Comparison of ENCODE assay signal across 8 mouse cellular contexts in the genomic region with DNA sequence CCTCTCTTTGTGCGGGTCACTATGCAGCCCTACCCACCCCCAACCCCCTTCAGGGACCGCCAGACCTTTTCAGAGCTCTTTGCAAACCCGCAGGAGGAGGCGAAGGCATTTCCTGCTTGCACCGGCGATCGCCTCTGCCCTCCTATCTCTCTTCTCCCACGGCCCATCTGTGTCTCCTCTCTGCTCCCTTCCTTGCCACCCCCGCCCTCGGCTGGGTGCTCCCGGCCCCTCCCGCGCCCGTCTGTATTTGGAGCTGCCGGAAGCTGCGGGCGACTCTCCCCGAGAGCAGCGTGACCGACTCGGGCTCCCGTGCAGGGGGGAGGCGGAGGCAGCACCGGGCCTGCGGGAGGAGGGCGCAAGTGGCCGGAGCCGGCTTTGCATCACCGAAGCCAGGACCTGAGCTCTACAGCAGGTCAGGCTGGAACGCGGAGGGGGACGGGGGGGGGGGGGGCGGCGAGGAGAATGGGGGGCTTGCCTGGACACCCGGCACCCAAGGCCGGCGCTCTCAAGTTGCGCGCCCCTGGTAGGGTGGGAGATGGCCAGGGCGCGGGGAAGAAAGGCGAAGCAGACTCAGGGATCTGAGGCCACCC. TPM values are rescaled to one million over a fixed set of nuclear protein-coding genes. Genes with fewer than 3 reads are reported as not detected.
A peak's percentile ranks its signal among the peaks of the same experiment; 100 is the strongest.
DNase-seq lines count a peak whose midpoint lies in the region; ATAC-seq and TF ChIP-seq lines count a peak whose summit lies in the region.

TSS of gene Cap2 (plus strand) at position 49 of the 590 bp plus-strand sequence.

- H3K4me3 ChIP-seq in E14TG2a.4 (replicated peaks; ENCODE audit: low read length), result peak within 1 kb of the TSS; percentile 77
- peak within 1 kb of the TSS; percentile 57 for H3K4me3 ChIP-seq in forebrain, postnatal 0 days (ENCODE audit: low read depth, low read length)
- H3K4me3 ChIP-seq in lung, adult 2 months (replicated peaks; ENCODE audit: extremely low read depth, low read depth, low read length), result peak within 1 kb of the TSS; percentile 55

- peak within 1 kb of the TSS; percentile 53 for H3K9ac ChIP-seq in forebrain, postnatal 0 days

- H3K27ac ChIP-seq in forebrain, postnatal 0 days (ENCODE audit: low read depth, low read length), result no peak within 1 kb of the TSS

- no peak for TF ChIP-seq POLR2A in lung, adult 2 months (IDR thresholded peaks at IDR 0.05; ENCODE audit: borderline replicate concordance, extremely low read depth, low read depth, low read length)

- H3K4me2 ChIP-seq in forebrain, postnatal 0 days (ENCODE audit: low read depth), result peak within 1 kb of the TSS; percentile 93

- 3% methylated on average over 35 of the region's 42 CpGs for WGBS in forebrain, postnatal 0 days
- under 1% methylated on average over 40 of the region's 42 CpGs for WGBS in lung, adult 2 months

- no peaks in the 10 kb centered on the region for H3K9me3 ChIP-seq in E14TG2a.4 (ENCODE audit: low read length)
- H3K9me3 ChIP-seq in forebrain, postnatal 0 days (ENCODE audit: low read length), result no peaks in the 10 kb centered on the region

- no peak for TF ChIP-seq CTCF in E14TG2a.4 (conservative IDR thresholded peaks at IDR 0.05; ENCODE audit: low read length)
- no peak for TF ChIP-seq CTCF in forebrain, postnatal 0 days (IDR thresholded peaks at IDR 0.05; ENCODE audit: low read depth)
- TF ChIP-seq CTCF in lung, adult 2 months (IDR thresholded peaks at IDR 0.05; ENCODE audit: insufficient read depth, low read length), result no peak

- peak; percentile 90 for DNase-seq in cerebellum, adult 11-12 months
- peak; percentile 56 for DNase-seq in forebrain, postnatal 0 days
- peak; percentile 60 for DNase-seq in heart, postnatal 25 days (ENCODE audit: low spot score)
- DNase-seq in layer of hippocampus, adult 8-10 months (ENCODE audit: low spot score in 2 of 2), result peak; percentile 80 to 82
- DNase-seq in lung, adult 2 months, result peak; percentile 52
- DNase-seq in testis, postnatal 10 days (ENCODE audit: low spot score), result peak; percentile 75

- ATAC-seq in forebrain, postnatal 0 days, result peak; percentile 86
- 0 out of 2 replicates have a peak, but pooled peaks have one; percentile 19 for ATAC-seq in neutrophil, adult 5-6 weeks (ENCODE audit: extremely low read depth, insufficient number of reproducible peaks, low FRiP score, poor library complexity, severe bottlenecking)

- peaks cover 19% of the 10 kb centered on the region for H3K4me1 ChIP-seq in E14TG2a.4 (replicated peaks; ENCODE audit: low read depth, low read length)
- H3K4me1 ChIP-seq in forebrain, postnatal 0 days (ENCODE audit: insufficient read depth), result no peaks in the 10 kb centered on the region
- H3K4me1 ChIP-seq in lung, adult 2 months (ENCODE audit: control insufficient read depth, insufficient read depth, low read length), result no peaks in the 10 kb centered on the region

- intact Hi-C loops in heart, postnatal 25 days (cut with DNase I), result loop anchor here (5.0 kb wide), 2 partner anchors 70 to 80 kb away; no protein-coding TSS in a partner anchor

- H3K27me3 ChIP-seq in E14TG2a.4 (ENCODE audit: insufficient read depth, low read length), result peaks cover 28% of the 10 kb centered on the region
- no peaks in the 10 kb centered on the region for H3K27me3 ChIP-seq in forebrain, postnatal 0 days (ENCODE audit: insufficient read depth, low read length)

- H3K36me3 ChIP-seq in E14TG2a.4 (ENCODE audit: insufficient read depth, low read length), result no peaks in the 10 kb centered on the region
- H3K36me3 ChIP-seq in forebrain, postnatal 0 days (ENCODE audit: insufficient read depth), result no peaks in the 10 kb centered on the region

RNA-seq across cellular contexts. Expression of gene Cap2, which starts in this region (rescaled TPM):
- total RNA-seq in forebrain, postnatal 0 days (2014; rRNA removed), result 16.5 and 19.7 TPM in 2 replicates
- 9.9 and 14.6 TPM in 2 replicates for polyA plus RNA-seq in forebrain, postnatal 0 days (2015; fragmentation: Nextera tagmentation; extraction: Ambion mirVana)
- total RNA-seq in heart, postnatal 25 days (2021), result 100 to 1,000 TPM; 133 to 155 TPM
- total RNA-seq in layer of hippocampus, adult 8-10 months (2022), result 100 to 1,000 TPM; 175 to 218 (median 200) TPM
- 9.7 and 17.8 TPM in 2 replicates for polyA plus RNA-seq in lung, adult 2 months (2012; rRNA removed)
- total RNA-seq in neutrophil, adult 5-6 weeks (2017), result 0.23 and 0.61 TPM in 2 replicates

Comparison
In these comparisons a context has a peak if more than half of its experiments do, and no peak if none do; other contexts are left out.
1. RNA of gene Cap2 (total RNA-seq): 175 to 218 TPM in layer of hippocampus, adult 8-10 months, 133 to 155 TPM in heart, postnatal 25 days and 16.5 to 19.7 TPM in forebrain, postnatal 0 days; 0.23 to 0.61 TPM in neutrophil, adult 5-6 weeks; every median in the first group is over 10 times any median in the second.
2. Peak in ATAC-seq in neutrophil, adult 5-6 weeks; RNA of the gene not detected or under 1 TPM.
3. Peak in every context shown above with its lines, with median percentiles within 50 percentile points of each other: H3K4me3 ChIP-seq and DNase-seq.